Mouse (Mus musculus): ENCODE measurements around the gene Cmtm5.

- TF ChIP-seq CTCF (IDR thresholded peaks at IDR 0.05; ENCODE audit: low read depth) (no peak), EP300 (IDR thresholded peaks at IDR 0.05; ENCODE audit: low read depth) (peak; percentile 83; the same call in 1 of the 2 replicates)
Measured at GRCm38 (mm10) chr14:54951587-54951986, 15.5 kb downstream of the Cmtm5 start.
